Mouse (Mus musculus) lung, embryonic 16.5 days (tissue): ENCODE data around the gene Shroom3. TPM values are rescaled to one million over a fixed set of nuclear protein-coding genes. Genes with fewer than 3 reads are reported as not detected.
A peak's percentile ranks its signal among the peaks of the same experiment; 100 is the strongest.

Source experiments
- ATAC-seq: fragments of 200-750 bp; cut with Nextera tagmentation; 2 replicates; pipeline ENCODE4 v1.8.0; 2017; ENCODE audit warnings: low read depth, mild to moderate bottlenecking, moderate library complexity
- H3K27ac ChIP-seq: fragments of 300-500 bp; sonication (generic); 2 replicates; pipeline ENCODE4 v1.5.1; 2014; ENCODE audit warnings: mild to moderate bottlenecking, control low read depth, low read length
- H3K27me3 ChIP-seq: fragments of 300-500 bp; sonication (generic); 2 replicates; pipeline ENCODE4 v1.6.1; 2014; ENCODE audit warnings: low read depth, low read length, mixed read lengths; ENCODE audit not compliant: control insufficient read depth, insufficient read depth
- H3K36me3 ChIP-seq: fragments of 300-500 bp; sonication (generic); 2 replicates; pipeline ENCODE4 v1.6.1; 2014; ENCODE audit warnings: low read length; ENCODE audit not compliant: control insufficient read depth, insufficient read depth
- H3K4me1 ChIP-seq: fragments of 300-500 bp; sonication (generic); replicated peaks from 2 replicates; pipeline ENCODE4 v1.6.1; 2014; ENCODE audit warnings: low read length, mixed read lengths; ENCODE audit not compliant: control insufficient read depth, insufficient read depth
- H3K4me2 ChIP-seq: fragments of 300-500 bp; sonication (generic); 2 replicates; pipeline ENCODE4 v1.6.1; 2014; ENCODE audit warnings: low read depth, low read length, control low read depth
- H3K4me3 ChIP-seq: fragments of 300-500 bp; sonication (generic); 2 replicates; pipeline ENCODE4 v1.5.1; 2014; ENCODE audit warnings: mild to moderate bottlenecking, low read length, control low read depth
- H3K9ac ChIP-seq: fragments of 300-500 bp; sonication (generic); 2 replicates; pipeline ENCODE4 v1.6.1; 2014; ENCODE audit warnings: low read length, control low read depth
- H3K9me3 ChIP-seq: fragments of 300-500 bp; sonication (generic); 2 replicates; pipeline ENCODE4 v1.6.1; 2016; ENCODE audit warnings: low read length; ENCODE audit not compliant: control insufficient read depth
- WGBS: fragments of 180-500 bp; shearing (Covaris S2); extraction: QIAGEN DNeasy Blood & Tissue Kit; methylation state at CpG from one replicate; pipeline ENCODE4 v1.1.7; 2014; 5-methylcytosine and 5-hydroxymethylcytosine counted together
- polyA plus RNA-seq: library from polyadenylated mRNA; unstranded; fragments of >200 nt; fragmentation: Nextera tagmentation; extraction: Ambion mirVana; gene quantifications from 2 replicates; pipeline ENCODE4 v1.2.1, GENCODE M21; 2015

Gene Shroom3
- polyA plus RNA-seq, 1 experiment from 2014 or later = 4.0 TPM

DNA sequence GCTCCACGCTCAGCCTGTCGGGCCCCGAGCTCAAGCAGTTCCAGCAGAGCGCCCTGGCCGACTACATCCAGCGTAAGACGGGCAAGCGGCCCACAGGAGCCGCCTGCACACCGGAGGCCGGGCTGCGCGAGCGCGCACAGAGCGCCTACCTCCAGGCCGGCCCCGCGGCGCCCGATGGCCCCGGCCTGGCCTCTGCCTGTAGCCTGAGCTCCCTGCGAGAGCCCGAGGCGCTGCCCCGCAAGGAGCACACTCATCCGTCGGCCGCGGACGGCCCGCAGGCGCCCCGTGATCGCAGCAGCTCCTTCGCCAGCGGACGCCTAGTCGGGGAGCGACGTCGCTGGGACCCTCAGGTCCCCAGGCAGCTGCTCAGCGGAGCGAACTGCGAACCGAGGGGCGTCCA is 259.3 kb downstream of the Shroom3 start:
- 91% methylated on average over 44 of the region's 47 CpGs for WGBS
- Histone ChIP-seq H3K36me3 (peaks cover 34% of the 10 kb centered on the region), H3K9ac (no peak overlapping the region), H3K27me3 (no peaks in the 10 kb centered on the region), H3K4me2 (no peak overlapping the region), H3K27ac (no peak overlapping the region), H3K4me1 (no peaks in the 10 kb centered on the region), H3K4me3 (no peak overlapping the region), H3K9me3 (peaks cover 21% of the 10 kb centered on the region)
- ATAC-seq = 0 out of 2 replicates have a peak, but pooled peaks have one; percentile 20

DNA sequence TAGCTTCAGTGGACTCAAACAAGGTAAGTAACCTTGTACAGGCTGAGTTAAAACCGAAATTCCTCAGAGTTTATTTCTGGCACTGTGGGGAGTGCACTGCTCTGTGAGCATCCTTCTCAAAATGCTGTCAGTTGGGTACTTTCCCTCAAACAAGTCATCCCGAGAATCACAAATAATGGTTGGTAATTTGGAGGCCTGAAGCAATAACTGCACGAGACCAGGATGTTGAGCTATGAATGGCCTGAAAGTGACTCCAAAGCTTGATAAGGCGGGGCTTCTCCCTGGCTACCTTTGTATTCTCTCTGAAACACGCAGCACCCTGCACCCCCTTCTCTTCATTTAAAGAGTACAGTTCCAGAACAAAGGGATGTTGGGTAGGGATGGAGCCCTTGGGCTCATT is 261.6 kb downstream of the Shroom3 start:
- ATAC-seq = no peak
- H3K27me3 ChIP-seq = no peaks in the 10 kb centered on the region
- WGBS = 85% methylated on average over 5 of the region's 5 CpGs
- no peak overlapping the region for H3K27ac ChIP-seq
- H3K9ac ChIP-seq = no peak overlapping the region
- no peak overlapping the region for H3K4me2 ChIP-seq
- H3K4me1 ChIP-seq = no peaks in the 10 kb centered on the region
- H3K36me3 ChIP-seq = peaks cover 32% of the 10 kb centered on the region
- no peak overlapping the region for H3K4me3 ChIP-seq
- peaks cover 21% of the 10 kb centered on the region for H3K9me3 ChIP-seq

DNA sequence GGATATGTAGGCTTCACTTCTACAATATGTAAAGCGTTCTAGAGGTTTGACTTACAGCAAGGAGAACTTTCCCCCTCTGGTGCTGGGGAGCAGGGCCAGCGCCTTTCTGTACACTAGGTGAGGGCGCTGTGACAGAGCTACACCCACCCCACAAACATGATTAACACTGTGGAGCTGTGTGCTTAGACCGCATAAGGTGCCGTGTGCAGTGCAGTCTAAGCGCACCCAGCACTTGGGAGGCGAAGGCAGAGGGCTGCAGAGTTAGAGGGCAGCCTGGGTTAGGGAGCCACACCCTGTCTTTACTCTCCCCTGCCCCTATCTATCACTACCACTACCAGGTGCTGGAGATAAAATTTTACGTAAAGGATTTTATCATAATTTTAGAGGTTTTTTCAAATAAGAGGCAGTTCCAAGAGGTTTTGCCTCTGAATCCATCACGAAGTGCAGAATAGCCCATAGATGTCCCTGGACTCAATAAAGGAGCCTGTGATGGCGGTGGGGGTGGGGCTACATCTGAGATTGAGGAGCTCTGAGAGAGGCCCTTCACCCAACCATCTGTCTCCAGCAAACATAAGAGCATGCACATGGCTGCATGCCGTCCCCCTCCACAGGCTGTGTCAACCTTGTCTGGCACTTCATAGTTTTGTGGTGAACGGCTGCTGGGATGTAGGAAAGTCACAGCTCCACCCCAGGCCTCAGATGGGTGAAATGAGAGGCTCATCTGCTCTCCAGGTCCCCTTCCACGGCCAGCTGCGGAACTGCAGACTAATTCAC is 265.9 kb downstream of the Shroom3 start:
- Histone ChIP-seq H3K4me1 (no peaks in the 10 kb centered on the region), H3K9me3 (no peaks in the 10 kb centered on the region), H3K27ac (no peak overlapping the region), H3K4me3 (no peak overlapping the region), H3K27me3 (no peaks in the 10 kb centered on the region), H3K4me2 (no peak overlapping the region), H3K36me3 (peaks cover 12% of the 10 kb centered on the region), H3K9ac (no peak overlapping the region)
- 59% methylated on average over 14 of the region's 14 CpGs for WGBS
- peak; percentile 38; the same call in 1 of the 2 replicates for ATAC-seq

DNA sequence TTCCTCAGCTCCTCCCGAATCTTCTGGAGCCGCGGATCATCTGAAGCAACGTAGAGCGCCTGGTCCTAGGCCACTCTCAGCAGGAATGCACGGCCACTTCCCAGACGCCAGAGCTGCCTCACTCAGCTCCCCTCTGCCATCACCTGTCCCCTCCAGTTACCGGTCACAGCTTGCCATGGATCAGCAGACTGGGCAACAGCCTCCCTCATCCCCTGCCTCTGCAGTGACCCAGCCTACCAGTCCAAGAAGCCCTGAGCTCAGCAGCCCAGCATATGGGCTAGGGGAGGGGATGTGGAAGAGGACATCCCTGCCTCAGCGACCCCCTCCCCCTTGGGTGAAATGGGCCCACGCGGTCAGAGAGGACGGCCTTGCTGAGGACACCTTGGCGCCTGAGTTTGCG is 267.3 kb downstream of the Shroom3 start:
- no peak overlapping the region for H3K27ac ChIP-seq
- H3K9ac ChIP-seq = no peak overlapping the region
- WGBS = 82% methylated on average over 14 of the region's 14 CpGs
- no peak overlapping the region for H3K4me2 ChIP-seq
- no peaks in the 10 kb centered on the region for H3K9me3 ChIP-seq
- peaks cover 14% of the 10 kb centered on the region for H3K36me3 ChIP-seq
- no peaks in the 10 kb centered on the region for H3K4me1 ChIP-seq
- ATAC-seq = no peak
- H3K27me3 ChIP-seq = no peaks in the 10 kb centered on the region
- no peak overlapping the region for H3K4me3 ChIP-seq

DNA sequence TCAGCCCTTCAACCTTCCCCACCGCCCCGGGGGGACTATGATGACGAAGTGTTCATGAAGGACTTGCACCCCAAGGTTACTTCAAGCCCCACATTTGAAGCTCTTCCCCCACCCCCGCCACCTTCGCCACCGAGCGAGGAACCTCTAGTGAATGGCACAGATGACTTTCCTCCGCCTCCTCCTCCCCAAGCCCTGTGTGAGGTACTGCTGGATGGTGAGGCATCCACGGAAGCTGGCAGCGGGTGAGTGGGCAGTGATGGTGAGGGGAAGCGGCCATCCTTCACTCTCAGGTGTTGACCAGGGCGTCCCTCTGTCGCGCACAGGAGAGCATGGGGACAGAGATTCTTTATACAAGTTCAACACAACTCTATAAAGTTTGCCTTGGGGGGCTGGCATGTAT is 267.8 kb downstream of the Shroom3 start:
- Histone ChIP-seq H3K9me3 (no peaks in the 10 kb centered on the region), H3K27me3 (no peaks in the 10 kb centered on the region), H3K27ac (no peak overlapping the region), H3K4me1 (no peaks in the 10 kb centered on the region), H3K9ac (no peak overlapping the region), H3K4me2 (no peak overlapping the region), H3K36me3 (peaks cover 14% of the 10 kb centered on the region), H3K4me3 (no peak overlapping the region)
- ATAC-seq = no peak
- WGBS = 92% methylated on average over 14 of the region's 14 CpGs

DNA sequence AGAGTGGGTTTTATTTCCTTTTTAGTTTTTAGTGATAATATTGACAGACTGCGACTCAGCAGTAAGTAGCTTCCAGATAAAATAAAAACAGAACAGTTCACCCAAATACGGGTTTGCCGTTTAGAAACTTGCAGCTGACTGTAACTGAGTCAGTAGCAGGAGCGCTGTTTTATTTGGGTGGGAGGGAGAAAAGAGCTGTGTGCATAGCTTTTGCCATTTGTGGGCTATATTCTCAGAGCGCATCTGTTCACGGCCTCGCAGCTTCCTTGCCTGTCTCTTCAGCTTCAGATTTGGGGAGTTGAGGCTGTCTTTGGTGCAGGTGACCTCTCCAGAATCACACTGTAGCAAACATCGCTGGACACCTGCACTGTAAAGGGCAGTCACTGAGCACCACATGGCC is 270.6 kb downstream of the Shroom3 start:
- H3K36me3 ChIP-seq = peaks cover 14% of the 10 kb centered on the region
- ATAC-seq = no peak
- WGBS = 83% methylated on average over 8 of the region's 8 CpGs
- no peak overlapping the region for H3K9ac ChIP-seq
- H3K27me3 ChIP-seq = no peaks in the 10 kb centered on the region
- H3K9me3 ChIP-seq = no peaks in the 10 kb centered on the region
- H3K27ac ChIP-seq = no peak overlapping the region
- no peak overlapping the region for H3K4me3 ChIP-seq
- no peak overlapping the region for H3K4me2 ChIP-seq
- H3K4me1 ChIP-seq = no peaks in the 10 kb centered on the region

DNA sequence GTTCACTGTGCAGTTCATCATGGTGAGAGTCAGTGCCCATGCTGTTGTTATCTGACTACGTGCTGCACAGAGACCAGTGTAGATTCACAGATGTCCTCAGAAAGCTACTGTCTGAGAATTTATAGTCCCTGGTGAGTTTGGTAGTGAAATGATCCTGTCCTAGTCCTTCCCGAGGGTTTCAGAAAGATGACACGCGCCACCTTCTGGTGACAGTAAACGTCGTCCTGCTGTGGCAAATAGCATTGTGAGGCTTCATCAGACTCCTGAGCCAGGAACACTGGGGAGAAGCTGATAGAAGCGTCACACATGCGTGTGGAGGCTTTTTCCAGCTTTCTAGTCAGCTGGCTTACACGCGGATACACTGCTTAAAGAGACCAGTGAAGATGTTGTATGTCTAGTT is 271.1 kb downstream of the Shroom3 start:
- H3K9ac ChIP-seq = no peak overlapping the region
- no peaks in the 10 kb centered on the region for H3K9me3 ChIP-seq
- H3K4me3 ChIP-seq = no peak overlapping the region
- H3K27ac ChIP-seq = no peak overlapping the region
- H3K4me2 ChIP-seq = no peak overlapping the region
- peaks cover 14% of the 10 kb centered on the region for H3K36me3 ChIP-seq
- 25% methylated on average over 10 of the region's 10 CpGs for WGBS
- no peaks in the 10 kb centered on the region for H3K4me1 ChIP-seq
- H3K27me3 ChIP-seq = no peaks in the 10 kb centered on the region
- peak; percentile 65 for ATAC-seq

DNA sequence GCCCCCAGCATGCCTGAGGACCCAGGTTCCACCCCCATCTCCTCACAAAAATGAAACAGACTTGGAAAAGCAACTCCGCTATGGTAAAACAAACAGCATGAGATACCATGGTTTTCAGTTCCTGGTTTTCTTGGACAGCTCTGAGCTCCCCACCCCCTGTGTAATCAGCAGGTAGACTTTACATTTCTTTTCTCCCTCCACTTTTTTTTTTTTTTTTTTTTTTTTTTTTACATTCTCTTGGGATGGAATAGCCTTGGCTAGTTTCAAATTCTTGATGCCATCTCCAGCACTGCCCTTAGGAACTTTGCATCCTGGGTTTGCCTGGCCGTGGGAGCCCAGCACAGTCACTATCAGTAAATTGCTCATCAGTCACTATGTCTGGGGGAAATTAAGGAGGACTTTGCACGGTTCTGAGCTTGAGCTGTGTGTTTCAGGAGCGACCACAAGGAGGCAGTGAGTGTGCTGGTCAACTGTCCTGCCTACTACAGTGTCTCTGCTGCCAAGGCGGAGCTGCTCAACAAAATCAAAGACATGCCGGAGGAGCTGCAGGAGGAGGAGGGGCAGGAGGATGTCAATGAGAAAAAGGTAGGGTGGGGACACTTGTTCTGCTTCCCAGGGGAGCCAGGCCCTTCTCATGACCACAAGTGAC is 271.7 kb downstream of the Shroom3 start:
- Histone ChIP-seq H3K27ac (no peak overlapping the region), H3K4me2 (no peak overlapping the region), H3K4me3 (no peak overlapping the region), H3K9ac (no peak overlapping the region), H3K27me3 (no peaks in the 10 kb centered on the region), H3K9me3 (no peaks in the 10 kb centered on the region), H3K4me1 (peaks cover 5% of the 10 kb centered on the region; the same call in 1 of the 2 replicates), H3K36me3 (peaks cover 14% of the 10 kb centered on the region)
- 38% methylated on average over 6 of the region's 6 CpGs for WGBS
- peak; percentile 69 for ATAC-seq

DNA sequence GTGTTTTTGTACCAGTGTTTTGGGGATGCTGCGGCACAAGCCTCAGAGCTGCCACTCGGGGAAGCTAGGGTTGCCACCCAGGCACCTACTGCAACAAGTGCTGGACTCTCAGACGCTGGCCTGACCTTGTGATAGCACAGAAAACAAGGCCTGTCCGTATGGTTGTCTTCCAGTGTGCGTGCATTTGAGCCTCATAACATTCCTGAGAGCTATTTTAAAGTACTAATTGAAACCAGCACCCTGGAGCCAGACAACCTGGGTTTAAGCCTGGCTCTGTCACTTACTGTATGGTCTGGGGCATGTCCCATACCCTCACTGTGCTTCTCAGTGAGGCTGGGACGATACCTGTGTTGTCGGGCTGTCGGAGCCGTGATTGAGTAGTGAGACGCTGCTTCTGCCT is 276.1 kb downstream of the Shroom3 start:
- no peak overlapping the region for H3K27ac ChIP-seq
- no peaks in the 10 kb centered on the region for H3K27me3 ChIP-seq
- H3K9ac ChIP-seq = no peak overlapping the region
- no peaks in the 10 kb centered on the region for H3K9me3 ChIP-seq
- H3K4me1 ChIP-seq = peaks cover 23% of the 10 kb centered on the region
- peaks cover 2% of the 10 kb centered on the region; the same call in 1 of the 2 replicates for H3K36me3 ChIP-seq
- WGBS = 79% methylated on average over 10 of the region's 10 CpGs
- no peak overlapping the region for H3K4me2 ChIP-seq
- ATAC-seq = no peak
- no peak overlapping the region for H3K4me3 ChIP-seq
